Mouse (Mus musculus) olfactory bulb, adult 2 months (tissue): ENCODE results near the gene Gm48551.

Experiments
- CTCF ChIP-seq: fragments of 200-500 bp; IDR thresholded peaks from 2 replicates; pipeline ENCODE4 v1.5.1; 2012; ENCODE audit warnings: low read depth, mild to moderate bottlenecking, low read length, moderate library complexity; ENCODE audit not compliant: insufficient read depth
- POLR2A ChIP-seq: fragments of 200-500 bp; IDR thresholded peaks from 2 replicates; pipeline ENCODE4 v1.6.1; 2012; ENCODE audit warnings: mild to moderate bottlenecking, low read depth, low read length, moderate library complexity; ENCODE audit not compliant: insufficient read depth

DNA sequence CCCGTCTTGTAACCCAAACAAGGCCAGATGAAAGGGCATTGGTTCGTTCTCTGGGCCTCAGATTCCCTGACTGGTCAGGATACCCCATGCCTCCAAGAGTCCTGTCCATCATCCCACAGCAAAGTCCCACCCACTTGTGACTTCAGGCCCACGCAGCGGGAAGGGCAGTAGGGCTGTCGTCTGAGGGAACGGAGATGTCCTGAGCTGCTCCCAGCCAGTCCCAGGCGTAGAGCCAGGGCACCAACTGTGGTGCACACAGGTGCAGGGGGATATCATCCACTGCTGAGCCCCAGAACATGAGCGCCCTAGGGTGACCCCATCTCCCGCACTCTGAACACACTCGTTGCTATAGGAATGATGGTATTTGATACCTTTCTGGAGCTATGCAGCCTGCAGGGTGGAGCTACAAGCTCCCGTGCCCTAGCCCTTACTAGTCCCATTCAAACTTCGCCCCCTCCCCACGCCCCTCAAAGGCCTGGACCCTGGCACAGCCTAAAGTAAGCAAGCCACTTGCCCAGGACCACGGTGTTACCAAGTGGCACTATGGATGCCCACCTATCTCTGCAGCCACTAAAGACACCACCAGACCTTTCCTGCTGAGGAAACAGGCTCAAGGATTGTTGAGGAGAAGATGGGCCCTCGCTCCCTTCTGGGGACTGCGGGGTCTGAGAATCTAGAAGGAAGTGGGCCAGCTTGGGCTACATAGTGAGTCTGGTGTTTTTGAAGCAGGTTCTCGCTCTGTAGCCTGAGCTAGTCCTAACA lies 31.5 kb downstream of the Gm48551 start:
- TF ChIP-seq CTCF (no peak), POLR2A (no peak)
